Mouse (Mus musculus): ENCODE results near the gene Hsd17b12. TPM values are rescaled to one million over a fixed set of nuclear protein-coding genes. Genes with fewer than 3 reads are reported as not detected.

Gene Hsd17b12
- polyA plus RNA-seq, 1 experiment, result 27.4 TPM

DNA sequence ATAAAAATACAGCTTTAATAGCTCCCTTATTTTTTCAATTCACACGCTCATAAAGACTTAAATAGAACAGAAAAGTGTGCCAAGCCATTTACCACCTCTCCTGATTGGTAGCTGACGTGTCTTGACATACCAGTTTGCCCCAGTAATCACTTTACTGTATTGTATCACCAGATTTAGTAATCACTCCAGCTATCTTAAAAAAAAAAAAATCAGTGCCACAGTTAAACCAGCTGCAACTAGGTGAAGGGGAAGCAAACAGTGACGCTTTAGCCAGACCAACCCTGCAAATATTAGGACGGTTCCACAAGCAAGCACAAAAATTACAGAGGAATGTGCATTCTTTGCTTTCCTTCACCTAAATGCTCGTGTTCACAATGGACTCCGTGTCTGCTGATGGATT lies 4.4 kb upstream of the Hsd17b12 start:
- no peak for DNase-seq
- Histone ChIP-seq H3K4me1 (ENCODE audit: control insufficient read depth, insufficient read depth, low read length) (no peaks in the 10 kb centered on the region), H3K4me3 (replicated peaks; ENCODE audit: extremely low read depth, low read depth, low read length) (no peak overlapping the region)
- TF ChIP-seq POLR2A (IDR thresholded peaks at IDR 0.05; ENCODE audit: borderline replicate concordance, extremely low read depth, low read depth, low read length), result no peak
- WGBS, result 57% methylated on average over 6 of the region's 6 CpGs

DNA sequence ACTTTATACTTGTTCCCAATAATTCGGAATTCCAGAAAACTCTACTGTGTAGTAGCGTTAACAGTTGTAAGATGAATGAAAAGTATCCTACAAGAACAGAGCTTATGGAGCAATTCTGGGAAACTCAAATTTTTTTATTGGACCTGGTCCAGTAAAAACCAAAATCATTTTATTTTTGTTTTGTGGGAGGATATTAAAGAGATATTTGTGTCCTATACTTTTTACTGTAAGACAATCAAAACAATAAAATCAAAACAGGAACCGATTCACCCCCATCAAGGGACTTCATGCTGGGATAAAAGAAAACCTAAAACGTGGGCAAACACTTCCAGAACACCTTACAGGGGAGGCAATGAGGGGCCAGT lies 738 bp upstream of the Hsd17b12 start:
- TF ChIP-seq POLR2A (IDR thresholded peaks at IDR 0.05; ENCODE audit: borderline replicate concordance, extremely low read depth, low read depth, low read length), result no peak
- TF ChIP-seq CTCF (IDR thresholded peaks at IDR 0.05; ENCODE audit: insufficient read depth, low read length), result no peak
- no peaks in the 10 kb centered on the region for H3K4me1 ChIP-seq (ENCODE audit: control insufficient read depth, insufficient read depth, low read length)
- peak overlapping the region; percentile 51 for H3K4me3 ChIP-seq (replicated peaks; ENCODE audit: extremely low read depth, low read depth, low read length)
- WGBS, result 16% methylated on average over 4 of the region's 4 CpGs
- no peak for DNase-seq

DNA sequence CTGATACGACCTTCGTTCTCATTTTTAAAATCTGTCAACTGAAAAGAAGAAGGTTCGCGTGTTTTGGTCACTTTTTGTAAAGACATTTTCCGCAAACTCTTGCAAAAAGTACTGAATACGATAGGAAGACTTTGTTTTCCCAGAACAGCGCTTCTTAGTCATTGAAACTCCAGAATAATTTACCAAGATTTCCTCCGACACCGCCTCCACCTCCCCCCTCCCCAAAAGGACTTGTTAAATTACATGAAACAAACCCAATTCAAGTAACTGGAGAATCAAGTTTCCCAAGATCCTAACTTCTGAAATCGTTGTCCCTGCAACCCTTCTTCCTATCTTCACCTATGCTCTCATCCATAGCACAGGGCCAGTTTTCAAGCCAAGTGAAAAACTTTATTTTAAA lies 713 bp downstream of the Hsd17b12 start:
- no peaks in the 10 kb centered on the region for H3K4me1 ChIP-seq (ENCODE audit: control insufficient read depth, insufficient read depth, low read length)
- H3K4me3 ChIP-seq (replicated peaks; ENCODE audit: extremely low read depth, low read depth, low read length), result peak overlapping the region; percentile 82
- WGBS, result 3% methylated on average over 10 of the region's 10 CpGs
- DNase-seq, result no peak
- no peak for TF ChIP-seq POLR2A (IDR thresholded peaks at IDR 0.05; ENCODE audit: borderline replicate concordance, extremely low read depth, low read depth, low read length)
- no peak for TF ChIP-seq CTCF (IDR thresholded peaks at IDR 0.05; ENCODE audit: insufficient read depth, low read length)

DNA sequence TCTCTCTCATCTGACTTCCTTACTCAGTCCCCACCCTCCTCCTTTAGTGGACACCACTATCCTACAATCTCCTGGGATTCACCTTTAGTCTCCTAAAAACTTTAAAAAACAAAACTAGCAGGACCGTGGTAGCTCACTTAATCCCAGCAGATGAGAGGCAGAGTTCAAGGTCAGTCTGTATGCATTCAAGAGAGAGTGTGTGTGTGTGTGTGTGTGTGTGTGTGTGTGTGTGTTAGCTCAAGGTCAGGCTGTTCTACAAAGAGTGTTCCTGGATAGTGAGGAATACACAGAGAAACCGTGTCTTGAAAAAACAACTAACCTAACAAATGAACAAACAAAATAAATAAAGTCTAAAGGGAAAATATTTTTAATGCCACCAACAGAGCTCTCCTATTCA lies 12.6 kb downstream of the Hsd17b12 start:
- 50% methylated on average over 2 of the region's 2 CpGs for WGBS
- no peak for TF ChIP-seq POLR2A (IDR thresholded peaks at IDR 0.05; ENCODE audit: borderline replicate concordance, extremely low read depth, low read depth, low read length)
- H3K4me3 ChIP-seq (replicated peaks; ENCODE audit: extremely low read depth, low read depth, low read length), result no peak overlapping the region
- DNase-seq, result no peak
- H3K4me1 ChIP-seq (ENCODE audit: control insufficient read depth, insufficient read depth, low read length), result no peaks in the 10 kb centered on the region

- no peak for DNase-seq
- TF ChIP-seq POLR2A (IDR thresholded peaks at IDR 0.05; ENCODE audit: borderline replicate concordance, extremely low read depth, low read depth, low read length) (no peak), CTCF (IDR thresholded peaks at IDR 0.05; ENCODE audit: insufficient read depth, low read length) (no peak)
- no peaks in the 10 kb centered on the region for H3K4me1 ChIP-seq (ENCODE audit: control insufficient read depth, insufficient read depth, low read length)
- no peak overlapping the region for H3K4me3 ChIP-seq (replicated peaks; ENCODE audit: extremely low read depth, low read depth, low read length)
- 65% methylated on average over 7 of the region's 7 CpGs for WGBS
Measured at GRCm38 (mm10) chr2:94144520-94145145, 13.1 kb downstream of the Hsd17b12 start.

- DNase-seq, result no peak
- Histone ChIP-seq H3K4me3 (replicated peaks; ENCODE audit: extremely low read depth, low read depth, low read length) (no peak overlapping the region), H3K4me1 (ENCODE audit: control insufficient read depth, insufficient read depth, low read length) (no peaks in the 10 kb centered on the region)
- TF ChIP-seq CTCF (IDR thresholded peaks at IDR 0.05; ENCODE audit: insufficient read depth, low read length), result no peak
- TF ChIP-seq POLR2A (IDR thresholded peaks at IDR 0.05; ENCODE audit: borderline replicate concordance, extremely low read depth, low read depth, low read length), result no peak
- WGBS, result 39% methylated on average over 3 of the region's 3 CpGs
Measured at GRCm38 (mm10) chr2:94141293-94141692, 16.5 kb downstream of the Hsd17b12 start.

DNA sequence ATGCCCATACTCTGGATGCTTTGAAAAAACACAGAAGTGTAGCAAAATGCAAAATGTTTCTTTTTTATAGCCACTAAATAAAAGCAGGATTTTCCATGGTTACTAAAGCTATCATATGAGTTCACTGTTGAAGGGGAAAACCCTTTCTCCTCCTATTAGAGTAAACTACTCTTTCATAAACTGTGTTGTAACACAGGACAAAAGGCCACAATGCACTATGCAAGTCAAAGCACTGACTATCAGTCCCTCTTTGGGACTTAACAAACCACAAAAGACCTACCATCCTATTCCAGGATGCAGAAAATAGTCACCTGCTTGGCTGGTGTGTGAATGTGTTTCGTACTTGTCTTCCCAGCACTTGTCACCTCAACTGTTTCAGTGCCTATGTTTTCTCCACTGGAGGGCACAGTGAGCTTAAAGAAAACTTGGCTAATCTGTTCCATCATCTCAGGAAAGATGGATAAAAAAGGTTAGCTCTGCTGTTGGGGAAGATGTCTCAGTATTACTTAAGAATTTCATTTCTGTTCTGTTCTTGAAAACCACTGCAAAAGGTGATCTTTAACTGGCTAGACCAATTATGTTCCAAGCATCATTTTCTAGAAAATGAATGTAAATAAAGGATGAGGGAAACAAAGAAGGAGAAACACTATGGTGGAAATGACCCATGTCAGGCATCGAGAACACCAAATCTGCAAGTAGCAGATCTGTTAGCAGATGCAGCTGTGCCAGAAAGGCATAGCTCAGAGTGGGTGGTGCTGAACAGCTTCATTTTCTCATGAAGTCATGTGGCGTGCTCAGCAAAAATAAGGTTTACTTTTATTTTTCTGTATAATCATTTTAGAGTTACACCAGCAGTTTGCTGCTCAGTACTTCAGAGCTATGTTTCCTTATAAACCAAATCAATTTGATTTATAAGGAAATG lies 19.0 kb downstream of the Hsd17b12 start:
- TF ChIP-seq POLR2A (IDR thresholded peaks at IDR 0.05; ENCODE audit: borderline replicate concordance, extremely low read depth, low read depth, low read length), result no peak
- TF ChIP-seq CTCF (IDR thresholded peaks at IDR 0.05; ENCODE audit: insufficient read depth, low read length), result no peak
- no peak for DNase-seq
- 73% methylated on average over 3 of the region's 3 CpGs for WGBS
- Histone ChIP-seq H3K4me3 (replicated peaks; ENCODE audit: extremely low read depth, low read depth, low read length) (no peak overlapping the region), H3K4me1 (ENCODE audit: control insufficient read depth, insufficient read depth, low read length) (no peaks in the 10 kb centered on the region)

GRCm38 (mm10) chr2:94136837-94137236 lies 20.9 kb downstream of the Hsd17b12 start:
- no peak for DNase-seq
- no peak overlapping the region for H3K4me3 ChIP-seq (replicated peaks; ENCODE audit: extremely low read depth, low read depth, low read length)
- WGBS, result 72% methylated on average over 3 of the region's 3 CpGs
- TF ChIP-seq CTCF (IDR thresholded peaks at IDR 0.05; ENCODE audit: insufficient read depth, low read length) (no peak), POLR2A (IDR thresholded peaks at IDR 0.05; ENCODE audit: borderline replicate concordance, extremely low read depth, low read depth, low read length) (no peak)
- no peaks in the 10 kb centered on the region for H3K4me1 ChIP-seq (ENCODE audit: control insufficient read depth, insufficient read depth, low read length)

GRCm38 (mm10) chr2:94128496-94128895 lies 29.3 kb downstream of the Hsd17b12 start:
- TF ChIP-seq POLR2A (IDR thresholded peaks at IDR 0.05; ENCODE audit: borderline replicate concordance, extremely low read depth, low read depth, low read length) (no peak), CTCF (IDR thresholded peaks at IDR 0.05; ENCODE audit: insufficient read depth, low read length) (no peak)
- Histone ChIP-seq H3K4me1 (ENCODE audit: control insufficient read depth, insufficient read depth, low read length) (no peaks in the 10 kb centered on the region), H3K4me3 (replicated peaks; ENCODE audit: extremely low read depth, low read depth, low read length) (no peak overlapping the region)
- no peak for DNase-seq
- 82% methylated on average over 3 of the region's 3 CpGs for WGBS
